8 mouse cellular contexts compared by ENCODE assay signal in genomic region chr2:136532033-136532432, GRCm38 (mm10). TPM values are rescaled to one million over a fixed set of nuclear protein-coding genes. Genes with fewer than 3 reads are reported as not detected.
A peak's percentile ranks its signal among the peaks of the same experiment; 100 is the strongest.
DNase-seq lines count a peak whose midpoint lies in the region; ATAC-seq and TF ChIP-seq lines count a peak whose summit lies in the region.

No protein-coding gene starts in this region.

- H3K27me3 ChIP-seq in hindbrain, embryonic 13.5 days: no peaks in the 10 kb centered on the region
- no peaks in the 10 kb centered on the region for H3K27me3 ChIP-seq in lung, embryonic 14.5 days (ENCODE audit: insufficient read depth, low read length)

- H3K4me2 ChIP-seq in hindbrain, embryonic 13.5 days: peak overlapping the region; percentile 60
- peak overlapping the region; percentile 66 for H3K4me2 ChIP-seq in lung, embryonic 14.5 days

- peak; percentile 100 for ATAC-seq in hindbrain, embryonic 13.5 days (ENCODE audit: low FRiP score)
- peak; percentile 100 for ATAC-seq in lung, embryonic 14.5 days (ENCODE audit: insufficient read depth)

- no peak for TF ChIP-seq CTCF in lung, embryonic 14.5 days (IDR thresholded peaks at IDR 0.05; ENCODE audit: low read depth)

- no peaks in the 10 kb centered on the region for H3K36me3 ChIP-seq in hindbrain, embryonic 13.5 days
- H3K36me3 ChIP-seq in lung, embryonic 14.5 days (ENCODE audit: insufficient read depth): no peaks in the 10 kb centered on the region

- peak overlapping the region; percentile 79 for H3K27ac ChIP-seq in hindbrain, embryonic 13.5 days
- H3K27ac ChIP-seq in lung, embryonic 14.5 days (ENCODE audit: low read depth): no peak overlapping the region

- H3K9me3 ChIP-seq in hindbrain, embryonic 13.5 days: no peaks in the 10 kb centered on the region
- H3K9me3 ChIP-seq in lung, embryonic 14.5 days (ENCODE audit: low read depth, low read length): no peaks in the 10 kb centered on the region

- H3K9ac ChIP-seq in hindbrain, embryonic 13.5 days: peak overlapping the region; percentile 73
- peak overlapping the region; percentile 42 for H3K9ac ChIP-seq in lung, embryonic 14.5 days

- peak; percentile 92 for DNase-seq in adrenal gland, adult 2 months
- peak; percentile 70 to 88 for DNase-seq in cerebellum, postnatal 4 days (ENCODE audit: low spot score in 2 of 2)
- peak; percentile 52 for DNase-seq in gastrocnemius, adult 18-20 months (ENCODE audit: low spot score)
- DNase-seq in layer of hippocampus, adult 9-11 months: peak; percentile 96
- peak; percentile 92 for DNase-seq in lung, embryonic 14.5 days
- peak; percentile 75 for DNase-seq in ovary, postnatal 14 days (ENCODE audit: low spot score)
- DNase-seq in urinary bladder, postnatal 14 days (ENCODE audit: low spot score): peak; percentile 76

- no peaks in the 10 kb centered on the region for H3K4me1 ChIP-seq in hindbrain, embryonic 13.5 days (replicated peaks)
- H3K4me1 ChIP-seq in lung, embryonic 14.5 days (ENCODE audit: insufficient read depth): no peaks in the 10 kb centered on the region

- WGBS in hindbrain, embryonic 13.5 days: under 1% methylated on average over 23 of the region's 23 CpGs
- WGBS in lung, embryonic 14.5 days: under 1% methylated on average over 23 of the region's 23 CpGs

- H3K4me3 ChIP-seq in hindbrain, embryonic 13.5 days: peak overlapping the region; percentile 46
- H3K4me3 ChIP-seq in lung, embryonic 14.5 days (ENCODE audit: low read depth, low read length): peak overlapping the region; percentile 47

RNA-seq across cellular contexts. Expression of gene Ankef1, which starts 30.3 kb away (rescaled TPM):
- 10 to 100 TPM; 14.8 to 35.2 TPM for total RNA-seq in adrenal gland, adult 2 months (2021)
- 1.0 and 1.1 TPM in 2 replicates for polyA plus RNA-seq in adrenal gland, adult 2 months (2012; rRNA removed)
- total RNA-seq in gastrocnemius, adult 18-20 months (2021): 1 to 10 TPM in 1 of 2 experiments, under 1 TPM in 1; 0.84 to 1.4 TPM
- polyA plus RNA-seq in hindbrain, embryonic 13.5 days (2015; fragmentation: Nextera tagmentation; extraction: Ambion mirVana): 0.66 and 0.78 TPM in 2 replicates
- 0.16 and 0.39 TPM in 2 replicates for polyA plus RNA-seq in lung, embryonic 14.5 days (2014; fragmentation: Nextera tagmentation; extraction: Ambion mirVana)
